Mouse (Mus musculus) heart, embryonic 15.5 days (tissue): Measurements from ENCODE around the gene Wipf2. TPM values are rescaled to one million over a fixed set of nuclear protein-coding genes. Genes with fewer than 3 reads are reported as not detected.
"Not testable (repeated sequence)": the region's sequence is repeated elsewhere in the genome, so short reads cannot be mapped to it uniquely, and the experiment has no call there.

Source experiments
- ATAC-seq: fragments of 200-750 bp; cut with Nextera tagmentation; replicated peaks from 2 replicates; pipeline ENCODE4 v1.8.0; 2017; ENCODE audit warnings: low read depth, moderate TSS enrichment; ENCODE audit not compliant: insufficient number of reproducible peaks, insufficient read depth, low FRiP score
- H3K27ac ChIP-seq: fragments of 300-500 bp; sonication (generic); 2 replicates; pipeline ENCODE4 v1.5.1; 2015; ENCODE audit warnings: mild to moderate bottlenecking, inconsistent platforms
- H3K27me3 ChIP-seq: fragments of 300-500 bp; sonication (generic); 2 replicates; pipeline ENCODE4 v1.6.1; 2015; ENCODE audit warnings: inconsistent platforms
- H3K36me3 ChIP-seq: fragments of 300-500 bp; sonication (generic); 2 replicates; pipeline ENCODE4 v1.6.1; 2015; ENCODE audit warnings: mild to moderate bottlenecking, inconsistent platforms
- H3K4me1 ChIP-seq: fragments of 300-500 bp; sonication (generic); replicated peaks from 2 replicates; pipeline ENCODE4 v1.6.1; 2015; ENCODE audit warnings: inconsistent platforms
- H3K4me2 ChIP-seq: fragments of 300-500 bp; sonication (generic); 2 replicates; pipeline ENCODE4 v1.6.1; 2015; ENCODE audit warnings: inconsistent platforms, mild to moderate bottlenecking, moderate library complexity
- H3K4me3 ChIP-seq: fragments of 300-500 bp; sonication (generic); 2 replicates; pipeline ENCODE4 v1.5.1; 2015; ENCODE audit warnings: mild to moderate bottlenecking, inconsistent platforms
- H3K9ac ChIP-seq: fragments of 300-500 bp; sonication (generic); 2 replicates; pipeline ENCODE4 v1.6.1; 2015; ENCODE audit warnings: mild to moderate bottlenecking, inconsistent platforms
- H3K9me3 ChIP-seq: fragments of 300-500 bp; sonication (generic); replicated peaks from 2 replicates; pipeline ENCODE4 v1.6.1; 2016; ENCODE audit warnings: inconsistent platforms
- WGBS: fragments of 180-500 bp; shearing (Covaris S2); methylation state at CpG from one replicate; pipeline ENCODE4 v1.1.7; 2015; ENCODE audit warnings: mixed read lengths; 5-methylcytosine and 5-hydroxymethylcytosine counted together
- polyA plus RNA-seq: library from polyadenylated mRNA; unstranded; fragments of >200 nt; fragmentation: Nextera tagmentation; extraction: Ambion mirVana; gene quantifications from 2 replicates; pipeline ENCODE4 v1.2.1, GENCODE M21; 2015

The Wipf2 gene
- polyA plus RNA-seq, 1 experiment from 2014 or later, result 2.2 TPM

DNA sequence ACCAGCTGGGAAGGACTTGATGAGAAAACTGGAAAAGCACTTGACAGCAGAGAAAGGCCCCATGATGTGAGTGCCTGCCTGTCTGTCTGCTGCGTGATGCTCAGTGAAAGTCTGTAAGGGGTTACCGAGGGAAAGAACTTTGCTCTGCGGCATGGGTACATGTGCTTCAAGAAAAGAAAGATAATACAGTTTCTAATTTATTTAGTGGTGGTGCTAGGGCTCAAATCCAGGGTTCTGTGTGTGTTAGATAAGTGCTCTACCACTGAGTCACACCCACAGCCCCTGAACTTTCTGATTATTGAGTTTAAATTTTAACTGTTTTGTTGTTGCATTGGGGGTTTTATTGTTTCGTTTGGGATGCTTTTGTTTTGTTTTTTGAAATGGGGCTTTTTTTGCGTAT is 48.1 kb downstream of the Wipf2 start:
- no peak overlapping the region for H3K4me2 ChIP-seq
- H3K4me3 ChIP-seq, result no peak overlapping the region

DNA sequence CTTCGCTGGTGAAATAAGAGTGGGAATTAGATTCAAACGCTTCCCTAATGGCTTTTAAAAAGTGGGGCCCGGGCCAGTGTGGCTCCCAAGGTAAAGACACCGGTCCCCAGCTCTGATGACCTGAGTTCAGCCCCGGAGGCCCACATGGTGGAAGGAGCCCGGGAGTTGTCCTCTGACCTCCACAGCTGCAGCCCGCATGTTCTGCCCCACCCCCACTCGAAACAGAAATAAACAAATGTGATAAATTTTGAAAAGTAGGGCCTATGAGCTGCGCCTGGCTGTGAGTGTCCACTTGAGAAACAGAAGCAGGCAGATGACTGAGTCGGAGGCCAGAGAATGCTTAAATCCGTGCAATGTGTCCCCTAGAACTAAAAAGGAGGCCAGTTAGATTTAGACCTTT is 50.8 kb downstream of the Wipf2 start:
- no peak overlapping the region for H3K4me3 ChIP-seq
- WGBS, result 74% methylated on average over 11 of the region's 11 CpGs
- H3K27me3 ChIP-seq, result no peaks in the 10 kb centered on the region

More for the DNA sequence above, 48.1 kb downstream of the Wipf2 start:
- no peak overlapping the region for H3K9ac ChIP-seq
- 81% methylated on average over 5 of the region's 5 CpGs for WGBS
- no peaks in the 10 kb centered on the region for H3K9me3 ChIP-seq
- no peak for ATAC-seq
- H3K27ac ChIP-seq, result no peak overlapping the region
- peaks cover 32% of the 10 kb centered on the region for H3K4me1 ChIP-seq
- no peaks in the 10 kb centered on the region for H3K27me3 ChIP-seq
- H3K36me3 ChIP-seq, result peaks cover 34% of the 10 kb centered on the region

DNA sequence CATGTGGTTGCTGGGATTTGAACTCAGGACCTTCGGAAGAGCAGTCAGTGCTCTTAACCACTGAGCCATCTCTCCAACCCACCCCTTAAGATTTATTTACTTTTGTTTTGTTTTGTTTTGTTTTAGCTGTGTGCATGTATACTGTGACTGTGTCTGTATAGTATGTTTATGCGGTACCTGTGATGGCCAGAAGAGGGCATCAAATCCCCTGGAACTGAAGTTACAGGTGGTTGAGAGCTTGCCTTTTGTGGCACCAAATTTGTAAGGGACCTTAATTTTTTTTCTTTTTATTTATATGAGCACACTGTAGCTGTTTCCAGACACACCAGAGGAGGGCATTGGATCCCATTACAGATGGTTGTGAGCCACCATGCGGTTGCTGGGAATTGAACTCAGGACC is 52.9 kb downstream of the Wipf2 start:
- not testable (repeated sequence) for H3K9me3 ChIP-seq, H3K4me2 ChIP-seq, H3K9ac ChIP-seq, H3K27me3 ChIP-seq, ATAC-seq, H3K27ac ChIP-seq, H3K4me3 ChIP-seq
- Histone ChIP-seq H3K36me3 (peaks cover 34% of the 10 kb centered on the region), H3K4me1 (peaks cover 17% of the 10 kb centered on the region)
- 99% methylated on average over 3 of the region's 3 CpGs for WGBS

More for the DNA sequence above, 50.8 kb downstream of the Wipf2 start:
- H3K4me1 ChIP-seq, result peaks cover 34% of the 10 kb centered on the region
- H3K9ac ChIP-seq, result no peak overlapping the region
- no peak overlapping the region for H3K27ac ChIP-seq
- H3K36me3 ChIP-seq, result peaks cover 34% of the 10 kb centered on the region
- no peak overlapping the region for H3K4me2 ChIP-seq
- ATAC-seq, result no peak
- H3K9me3 ChIP-seq, result no peaks in the 10 kb centered on the region

DNA sequence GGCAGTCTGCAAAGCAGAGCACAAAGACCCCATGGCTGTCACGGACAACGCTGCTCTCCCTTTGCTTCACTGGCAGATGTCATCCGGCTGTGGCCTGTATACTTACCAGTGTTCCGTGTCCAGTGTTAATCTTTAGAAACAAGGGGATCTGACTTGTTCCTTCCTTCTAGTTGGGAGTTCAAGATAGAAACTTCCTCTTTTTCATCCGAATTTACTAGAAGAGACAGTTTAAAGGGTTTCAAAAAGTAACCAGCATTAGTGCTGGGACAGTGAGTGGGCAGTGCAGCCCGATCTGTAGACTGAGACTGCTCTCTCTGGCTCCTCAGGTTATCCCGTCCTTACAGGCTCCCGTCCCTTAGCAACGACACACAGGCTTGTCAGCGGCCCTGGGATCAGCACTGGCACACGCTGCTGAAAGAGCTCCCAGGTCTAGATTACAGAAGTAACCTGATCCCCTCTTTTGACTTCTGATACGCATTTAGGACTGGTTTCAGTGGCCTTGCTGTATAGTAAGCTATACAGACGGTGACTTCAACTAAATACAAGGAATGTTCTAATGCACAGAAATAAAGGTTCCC is 54.1 kb downstream of the Wipf2 start:
- Histone ChIP-seq H3K27me3 (no peaks in the 10 kb centered on the region), H3K27ac (peak overlapping the region; percentile 52), H3K36me3 (peaks cover 34% of the 10 kb centered on the region), H3K4me3 (no peak overlapping the region), H3K9me3 (no peaks in the 10 kb centered on the region), H3K9ac (no peak overlapping the region; the same call in 1 of the 2 replicates), H3K4me1 (peaks cover 21% of the 10 kb centered on the region), H3K4me2 (0 out of 2 replicates have a peak overlapping the region, but pooled peaks have one; percentile 8)
- 0 out of 2 replicates have a peak, but pooled peaks have one; percentile 47 for ATAC-seq
- 41% methylated on average over 13 of the region's 13 CpGs for WGBS

DNA sequence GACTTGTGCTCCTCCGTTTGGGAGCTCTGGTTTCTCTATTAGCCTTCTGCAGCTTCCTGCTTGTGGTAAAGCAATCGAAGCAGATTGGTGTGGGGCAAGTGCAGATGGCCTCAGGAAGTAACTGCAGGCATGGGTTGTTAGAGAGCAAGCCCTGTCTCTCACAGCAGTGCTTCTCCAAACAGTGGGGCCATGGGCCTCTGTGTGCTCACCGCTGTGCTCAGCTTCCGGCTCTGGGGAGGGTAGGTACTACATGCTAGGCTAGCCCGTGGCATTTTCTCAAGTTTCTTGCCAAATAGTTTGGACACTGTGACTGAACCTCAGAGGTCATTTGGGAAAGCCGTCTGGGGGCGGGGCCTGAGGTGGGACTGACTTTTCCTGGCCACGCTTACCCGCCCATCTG is 54.8 kb downstream of the Wipf2 start:
- H3K4me2 ChIP-seq, result peak overlapping the region; percentile 8; the same call in 1 of the 2 replicates
- H3K27me3 ChIP-seq, result no peaks in the 10 kb centered on the region
- H3K36me3 ChIP-seq, result peaks cover 29% of the 10 kb centered on the region
- H3K4me3 ChIP-seq, result no peak overlapping the region
- H3K27ac ChIP-seq, result peak overlapping the region; percentile 52; the same call in 1 of the 2 replicates
- H3K9ac ChIP-seq, result no peak overlapping the region; the same call in 1 of the 2 replicates
- ATAC-seq, result no peak; the same call in 1 of the 2 replicates
- no peaks in the 10 kb centered on the region for H3K9me3 ChIP-seq
- H3K4me1 ChIP-seq, result peaks cover 28% of the 10 kb centered on the region
- 59% methylated on average over 9 of the region's 9 CpGs for WGBS

DNA sequence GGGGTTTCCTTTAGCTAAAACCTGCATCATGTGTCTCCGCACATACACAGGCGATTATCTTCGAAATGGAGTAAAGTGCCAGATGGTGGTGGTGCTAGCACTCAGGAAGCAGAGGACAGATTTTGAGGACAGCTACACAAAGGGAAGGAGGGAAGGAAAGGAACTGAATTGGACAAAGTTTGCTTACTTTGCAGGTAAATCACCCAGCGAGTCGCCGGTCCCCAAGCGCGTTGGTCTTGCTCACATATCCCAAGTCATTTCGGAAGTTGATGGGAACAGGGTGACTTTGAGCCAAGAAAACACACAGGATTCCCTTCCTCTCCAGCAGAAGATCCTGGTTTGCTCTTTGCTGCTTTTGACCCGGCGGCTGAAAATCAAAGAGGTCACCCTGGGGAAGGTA is 55.6 kb downstream of the Wipf2 start:
- Histone ChIP-seq H3K27me3 (no peaks in the 10 kb centered on the region), H3K9ac (no peak overlapping the region), H3K4me2 (no peak overlapping the region), H3K4me1 (peaks cover 35% of the 10 kb centered on the region), H3K27ac (no peak overlapping the region), H3K9me3 (no peaks in the 10 kb centered on the region), H3K4me3 (no peak overlapping the region), H3K36me3 (peaks cover 21% of the 10 kb centered on the region)
- 92% methylated on average over 11 of the region's 11 CpGs for WGBS
- ATAC-seq, result no peak

DNA sequence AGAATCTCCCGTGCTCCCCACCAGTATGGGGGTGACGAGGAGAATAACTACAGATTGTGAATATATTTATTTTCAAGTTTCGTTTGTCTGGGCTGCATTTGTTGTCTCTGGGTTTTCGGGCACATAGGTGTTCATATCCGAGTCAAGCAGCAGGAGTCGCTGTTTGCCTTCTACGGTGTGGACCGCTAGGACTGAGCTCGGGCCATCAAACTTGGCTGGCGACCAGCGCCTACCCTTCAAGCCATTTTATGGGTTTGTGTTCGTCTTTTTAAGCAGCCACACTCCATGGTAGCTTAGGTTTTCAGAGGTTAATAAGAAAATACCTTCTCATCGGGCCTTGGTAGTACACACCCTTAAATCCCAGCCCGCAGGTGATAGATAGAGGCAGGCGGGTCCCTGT is 58.4 kb downstream of the Wipf2 start:
- H3K4me1 ChIP-seq, result peaks cover 63% of the 10 kb centered on the region
- not testable (repeated sequence) for ATAC-seq, H3K9ac ChIP-seq, H3K36me3 ChIP-seq, H3K4me3 ChIP-seq, H3K9me3 ChIP-seq, H3K27ac ChIP-seq, H3K4me2 ChIP-seq, H3K27me3 ChIP-seq
- 52% methylated on average over 15 of the region's 15 CpGs for WGBS

DNA sequence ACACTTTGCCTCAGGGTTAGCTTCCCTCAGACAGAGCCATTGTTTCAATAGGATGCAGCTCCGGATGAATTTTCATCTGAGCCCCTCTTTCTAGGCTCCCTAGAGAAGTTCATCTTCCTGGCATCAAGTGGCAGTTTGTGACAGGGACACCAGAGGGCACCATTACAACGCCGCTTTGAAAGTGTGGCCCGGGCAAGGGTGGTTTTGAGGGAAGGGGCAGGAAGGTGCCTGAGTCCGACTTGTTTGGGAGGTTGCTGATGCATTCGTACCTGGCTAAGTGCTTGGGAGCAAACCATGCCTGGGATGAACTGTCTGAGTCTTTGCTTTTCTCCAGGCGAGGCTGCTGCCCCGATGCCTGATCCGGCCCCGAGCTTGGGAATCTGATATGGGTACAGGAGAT is 58.9 kb downstream of the Wipf2 start:
- H3K9me3 ChIP-seq, H3K36me3 ChIP-seq, H3K4me2 ChIP-seq, H3K9ac ChIP-seq, H3K27me3 ChIP-seq, H3K4me3 ChIP-seq: not testable (repeated sequence)
- peak overlapping the region; percentile 71 for H3K27ac ChIP-seq
- 49% methylated on average over 10 of the region's 10 CpGs for WGBS
- ATAC-seq, result 0 out of 2 replicates have a peak, but pooled peaks have one; percentile 25
- peaks cover 62% of the 10 kb centered on the region for H3K4me1 ChIP-seq

DNA sequence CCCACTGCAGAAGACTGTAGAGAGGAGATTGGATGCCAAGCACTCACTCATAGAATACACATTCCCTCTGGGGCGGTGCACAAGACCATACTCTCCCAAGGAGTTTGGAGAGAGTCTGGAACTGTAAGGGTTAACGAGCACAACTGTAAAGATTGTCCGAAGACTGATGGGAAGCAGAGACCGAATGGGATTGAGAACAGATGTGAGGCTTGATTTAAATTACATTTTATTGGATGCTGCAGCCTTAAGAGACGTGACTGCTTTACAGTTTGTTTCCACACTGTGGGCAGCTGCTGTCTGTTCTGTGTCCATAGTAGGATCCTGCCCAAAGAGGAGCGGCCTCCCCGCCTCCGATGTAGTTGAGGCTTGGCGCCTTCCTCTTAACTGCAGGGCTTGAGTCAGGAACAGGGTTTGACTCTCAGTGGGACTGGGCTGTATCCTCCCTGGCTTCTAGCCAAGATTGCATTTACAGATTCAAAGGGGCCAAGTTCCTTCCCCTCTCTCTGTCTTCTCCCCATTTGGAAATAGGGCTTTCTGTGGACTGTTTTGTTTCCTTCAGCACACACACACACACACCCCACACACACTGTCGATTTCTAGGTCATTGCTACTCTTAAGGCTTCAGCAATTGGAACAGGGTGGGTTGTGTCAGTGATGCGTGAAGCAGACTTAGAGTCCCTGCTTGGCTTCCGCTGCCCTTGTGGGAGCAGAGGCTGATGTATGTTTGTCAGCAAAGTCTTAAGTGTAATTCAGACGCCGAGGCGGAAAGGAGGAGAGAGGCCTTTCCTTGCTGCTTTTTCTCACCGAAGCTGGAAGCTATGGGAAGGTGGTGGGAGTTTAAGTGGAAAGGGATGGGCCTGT is 59.6 kb downstream of the Wipf2 start:
- not testable (repeated sequence) for H3K4me3 ChIP-seq, H3K27me3 ChIP-seq, H3K9me3 ChIP-seq, ATAC-seq, H3K9ac ChIP-seq, H3K4me2 ChIP-seq, H3K36me3 ChIP-seq
- Histone ChIP-seq H3K27ac (peak overlapping the region; percentile 71), H3K4me1 (peaks cover 60% of the 10 kb centered on the region)
- WGBS, result 49% methylated on average over 16 of the region's 16 CpGs

DNA sequence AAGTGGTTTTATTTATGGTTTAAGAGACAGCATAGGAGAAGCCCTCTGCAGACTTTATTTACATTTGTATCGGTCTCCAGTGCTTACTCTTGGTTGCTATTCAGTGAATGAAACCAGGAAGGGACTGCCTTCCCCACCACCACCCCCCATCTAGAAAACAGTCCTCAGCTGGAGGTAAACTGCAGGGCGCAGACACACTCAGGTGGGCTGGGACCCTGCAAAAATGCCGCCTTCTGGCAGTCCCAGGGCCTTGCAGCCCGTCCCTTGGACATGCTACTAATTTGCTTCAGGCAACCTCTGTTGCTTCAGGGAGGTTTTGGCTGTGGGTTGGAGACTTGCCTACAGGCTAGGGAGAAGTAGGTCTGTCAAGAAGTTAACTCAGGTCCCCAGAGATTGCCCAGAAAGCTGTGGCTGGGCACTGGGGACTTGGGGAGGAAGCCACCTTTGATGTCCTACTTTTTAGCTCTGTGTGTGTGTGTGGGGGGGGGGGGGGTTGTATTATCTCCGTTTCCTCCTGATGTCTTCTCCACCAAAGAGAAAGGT is 61.3 kb downstream of the Wipf2 start:
- Histone ChIP-seq H3K4me3 (no peak overlapping the region), H3K4me1 (peaks cover 73% of the 10 kb centered on the region), H3K9ac (no peak overlapping the region), H3K36me3 (peaks cover 4% of the 10 kb centered on the region), H3K27ac (peak overlapping the region; percentile 71), H3K4me2 (no peak overlapping the region), H3K9me3 (no peaks in the 10 kb centered on the region), H3K27me3 (no peaks in the 10 kb centered on the region)
- no peak for ATAC-seq
- 60% methylated on average over 5 of the region's 5 CpGs for WGBS

DNA sequence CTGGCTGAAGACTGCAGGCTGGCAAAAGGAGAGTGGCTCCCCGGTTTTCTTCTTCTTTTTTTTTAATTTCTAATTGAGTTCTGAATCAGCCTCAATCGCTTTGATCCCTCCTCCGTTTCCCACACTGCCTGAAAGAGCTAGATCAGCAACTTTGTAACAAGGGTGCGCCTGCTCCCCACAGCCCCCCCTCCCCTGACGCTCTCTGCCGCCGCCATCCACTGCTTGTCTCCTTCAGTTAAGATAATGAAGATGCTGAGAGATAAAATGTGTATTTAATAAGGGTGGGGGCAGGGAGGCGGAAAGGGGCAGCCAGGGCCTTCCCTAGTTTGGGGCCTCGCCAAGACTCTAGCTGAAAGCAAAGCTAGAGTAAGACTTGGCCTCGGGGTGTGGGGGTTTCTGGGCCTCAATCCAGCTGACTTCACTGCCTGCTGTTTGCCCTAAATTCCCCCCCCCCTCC is 61.9 kb downstream of the Wipf2 start:
- ATAC-seq, result no peak
- H3K4me2 ChIP-seq, result peak overlapping the region; percentile 29
- peak overlapping the region; percentile 71 for H3K27ac ChIP-seq
- 16% methylated on average over 10 of the region's 10 CpGs for WGBS
- H3K4me3 ChIP-seq, result no peak overlapping the region
- H3K9ac ChIP-seq, result no peak overlapping the region
- H3K27me3 ChIP-seq, result no peaks in the 10 kb centered on the region
- peaks cover 79% of the 10 kb centered on the region for H3K4me1 ChIP-seq
- H3K9me3 ChIP-seq, result no peaks in the 10 kb centered on the region
- H3K36me3 ChIP-seq, result no peaks in the 10 kb centered on the region; the same call in 1 of the 2 replicates
